Mouse (Mus musculus) olfactory bulb, adult 2 months (tissue): Measurements from ENCODE around the gene Usp51. TPM values are rescaled to one million over a fixed set of nuclear protein-coding genes. Genes with fewer than 3 reads are reported as not detected.
"Not testable (repeated sequence)": the region's sequence is repeated elsewhere in the genome, so short reads cannot be mapped to it uniquely, and the experiment has no call there.

Experiments used
- H3K27ac ChIP-seq: fragments of 200-500 bp; 2 replicates; pipeline ENCODE4 v1.5.1; 2012; ENCODE audit warnings: low read depth, low read length; ENCODE audit not compliant: insufficient read depth
- H3K4me1 ChIP-seq: fragments of 200-500 bp; 2 replicates; pipeline ENCODE4 v1.6.1; 2012; ENCODE audit warnings: low read length; ENCODE audit not compliant: control insufficient read depth, insufficient read depth
- H3K4me3 ChIP-seq: fragments of 200-500 bp; 2 replicates; pipeline ENCODE4 v1.5.1; 2012; ENCODE audit warnings: mild to moderate bottlenecking, low read depth, low read length, moderate library complexity; ENCODE audit not compliant: insufficient read depth
- CTCF ChIP-seq: fragments of 200-500 bp; IDR thresholded peaks from 2 replicates; pipeline ENCODE4 v1.5.1; 2012; ENCODE audit warnings: low read depth, mild to moderate bottlenecking, low read length, moderate library complexity; ENCODE audit not compliant: insufficient read depth
- POLR2A ChIP-seq: fragments of 200-500 bp; IDR thresholded peaks from 2 replicates; pipeline ENCODE4 v1.6.1; 2012; ENCODE audit warnings: mild to moderate bottlenecking, low read depth, low read length, moderate library complexity; ENCODE audit not compliant: insufficient read depth
- WGBS: fragments of 180-500 bp; shearing (Covaris S2); methylation state at CpG from one replicate; pipeline ENCODE4 v1.1.7; 2018; 5-methylcytosine and 5-hydroxymethylcytosine counted together
- polyA plus RNA-seq: library from polyadenylated mRNA; stranded (reverse); fragments of >200 nt; gene quantifications from 2 replicates; pipeline ENCODE4 v1.2.4, GENCODE M21; 2012; ENCODE audit warnings: low replicate concordance; ENCODE audit not compliant: missing spikeins, insufficient read depth, insufficient read length

The Usp51 gene
- polyA plus RNA-seq, 1 experiment = not detected

DNA sequence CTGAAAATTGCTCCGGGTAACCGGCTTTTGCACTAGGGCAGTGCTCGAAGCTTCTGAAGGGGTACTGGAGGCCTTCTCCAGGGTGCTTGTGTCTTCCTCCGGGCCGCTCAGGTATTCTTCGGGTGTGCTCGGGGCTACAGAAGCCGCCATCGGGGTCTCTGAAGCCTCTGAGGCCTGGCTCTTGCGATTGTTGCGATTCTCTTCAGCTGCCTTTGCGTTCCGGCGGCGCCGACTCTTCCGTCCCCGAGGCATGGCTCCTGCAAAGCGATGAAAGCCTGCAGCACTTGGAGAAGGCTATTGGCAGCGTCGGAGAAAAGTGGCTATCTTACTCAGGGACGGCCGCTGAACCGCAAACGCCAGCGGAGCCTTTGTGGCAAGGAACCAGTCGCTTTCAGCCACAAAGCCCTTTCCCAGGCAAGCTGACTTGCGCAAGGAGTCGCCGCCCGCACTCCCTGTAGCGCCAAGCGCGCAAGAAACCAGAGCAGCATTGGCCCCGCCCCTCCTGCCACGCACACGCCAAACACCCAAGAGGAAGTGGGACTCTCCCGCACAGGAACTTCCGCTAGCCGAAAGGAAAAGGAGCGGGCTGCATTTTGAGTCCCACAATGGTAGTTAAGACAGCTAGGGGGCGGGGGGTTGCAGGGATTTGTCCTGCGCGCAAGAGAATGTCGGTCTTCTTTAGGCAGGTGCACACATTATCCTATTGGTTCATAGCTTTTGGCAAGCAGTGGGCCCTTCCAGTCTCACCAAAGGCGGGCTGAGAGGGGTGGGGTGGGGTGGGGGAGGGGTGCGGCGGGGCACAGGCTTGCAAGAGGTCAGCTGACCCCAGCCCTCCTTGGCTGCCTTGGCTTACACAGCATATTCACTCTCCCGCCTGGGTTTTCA is 31.1 kb downstream of the Usp51 start, which contains the start of gene Mageh1:
Gene Mageh1, minus strand, starts transcription at position 489 of the 885 bp plus-strand sequence.
- WGBS = 15% methylated on average over 49 of the region's 49 CpGs
- H3K4me1 ChIP-seq = no peaks in the 10 kb centered on the region
- peak; percentile 51; the same call in 1 of the 2 replicates for TF ChIP-seq POLR2A
- TF ChIP-seq CTCF = no peak
- H3K27ac ChIP-seq = peak within 1 kb of the TSS; percentile 95
- H3K4me3 ChIP-seq = peak within 1 kb of the TSS; percentile 98

- not testable (repeated sequence) for H3K27ac ChIP-seq, H3K4me1 ChIP-seq
- H3K4me3 ChIP-seq = peak overlapping the region; percentile 98; the same call in 1 of the 2 replicates
- 31% methylated on average over 7 of the region's 22 CpGs for WGBS
These were observed 31.9 kb downstream of the Usp51 start for GRCm38 (mm10) chrX:153037972-153038744.

Other genes starting within 250 kb of the Usp51 start
- 253 TPM in 1 of 2 replicates, not detected in the other for gene Shroom2, start 237.0 kb upstream of the Usp51 start, polyA plus RNA-seq
- not detected in 2 replicates for gene Gpr143, start 224.5 kb upstream of the Usp51 start, polyA plus RNA-seq
- not detected in 2 replicates for gene Mageh1, start 31.1 kb downstream of the Usp51 start, polyA plus RNA-seq
- not detected in 2 replicates for gene Foxr2, start 112.3 kb downstream of the Usp51 start, polyA plus RNA-seq
- not detected in 2 replicates for gene Rragb, start 133.5 kb downstream of the Usp51 start, polyA plus RNA-seq
- gene Klf8, start 231.0 kb downstream of the Usp51 start, polyA plus RNA-seq = not detected in 2 replicates